Mouse (Mus musculus): ENCODE measurements around the gene Pi4k2a. TPM values are rescaled to one million over a fixed set of nuclear protein-coding genes. Genes with fewer than 3 reads are reported as not detected.
A peak's percentile ranks its signal among the peaks of the same experiment; 100 is the strongest.

The Pi4k2a gene
- total RNA-seq, 2 experiments from 2014 or later: 18.4 to 19.0 TPM

- no peak for DNase-seq (ENCODE audit: low spot score)
- intact Hi-C loops (cut with DNase I): loop anchor here (2.0 kb wide), 1 partner anchor 39 kb away; the partner anchor contains the start of gene Pi4k2a
These were observed 39.4 kb downstream of the Pi4k2a start for GRCm38 (mm10) chr19:42129509-42130293.

GRCm38 (mm10) chr19:42130294-42130606 is 40.0 kb downstream of the Pi4k2a start:
- intact Hi-C loops (cut with DNase I): no loop called here
- DNase-seq (ENCODE audit: low spot score): no peak

GRCm38 (mm10) chr19:42131101-42131500 is 40.8 kb downstream of the Pi4k2a start:
- intact Hi-C loops (cut with DNase I): no loop called here
- DNase-seq (ENCODE audit: low spot score): no peak

- intact Hi-C loops (cut with DNase I): no loop called here
- DNase-seq (ENCODE audit: low spot score): no peak
These were observed 44.8 kb downstream of the Pi4k2a start for GRCm38 (mm10) chr19:42135070-42135469.

GRCm38 (mm10) chr19:42136126-42136525 is 45.9 kb downstream of the Pi4k2a start:
- intact Hi-C loops (cut with DNase I): no loop called here
- no peak for DNase-seq (ENCODE audit: low spot score)

GRCm38 (mm10) chr19:42137167-42137672 is 47.0 kb downstream of the Pi4k2a start:
- no peak for DNase-seq (ENCODE audit: low spot score)
- intact Hi-C loops (cut with DNase I): no loop called here

- DNase-seq (ENCODE audit: low spot score): no peak
- intact Hi-C loops (cut with DNase I): no loop called here
These were observed 48.4 kb downstream of the Pi4k2a start for GRCm38 (mm10) chr19:42138517-42139285.

- DNase-seq (ENCODE audit: low spot score): no peak
- intact Hi-C loops (cut with DNase I): no loop called here
These were observed 49.7 kb downstream of the Pi4k2a start for GRCm38 (mm10) chr19:42139724-42140517.

GRCm38 (mm10) chr19:42141998-42142397 is 51.7 kb downstream of the Pi4k2a start:
- intact Hi-C loops (cut with DNase I): no loop called here
- DNase-seq (ENCODE audit: low spot score): no peak

- no peak for DNase-seq (ENCODE audit: low spot score)
- intact Hi-C loops (cut with DNase I): no loop called here
These were observed 52.5 kb downstream of the Pi4k2a start for GRCm38 (mm10) chr19:42142757-42143156.

- no peak for DNase-seq (ENCODE audit: low spot score)
These were observed 53.8 kb downstream of the Pi4k2a start for GRCm38 (mm10) chr19:42144067-42144466.

GRCm38 (mm10) chr19:42144541-42145167 is 54.4 kb downstream of the Pi4k2a start:
- peak; percentile 63 for DNase-seq (ENCODE audit: low spot score)
- intact Hi-C loops (cut with DNase I): loop anchor here (1.0 kb wide), 1 partner anchor 22 kb away; no protein-coding TSS in a partner anchor

More at GRCm38 (mm10) chr19:42144067-42144466, 53.8 kb downstream of the Pi4k2a start:
- intact Hi-C loops (cut with DNase I): loop anchor here (1.0 kb wide), 1 partner anchor 22 kb away; no protein-coding TSS in a partner anchor

GRCm38 (mm10) chr19:42145210-42145609 is 54.9 kb downstream of the Pi4k2a start:
- DNase-seq (ENCODE audit: low spot score): no peak
- intact Hi-C loops (cut with DNase I): no loop called here

- no peak for DNase-seq (ENCODE audit: low spot score)
- intact Hi-C loops (cut with DNase I): no loop called here
These were observed 55.5 kb downstream of the Pi4k2a start for GRCm38 (mm10) chr19:42145731-42146130.

- peak; percentile 29 for DNase-seq (ENCODE audit: low spot score)
- intact Hi-C loops (cut with DNase I): no loop called here
These were observed 56.2 kb downstream of the Pi4k2a start for GRCm38 (mm10) chr19:42146276-42147010.

- intact Hi-C loops (cut with DNase I): no loop called here
These were observed 57.0 kb downstream of the Pi4k2a start, which contains the start of gene Marveld1 for GRCm38 (mm10) chr19:42147170-42147768. TSS of gene Marveld1 (plus strand) at chr19:42147400.

GRCm38 (mm10) chr19:42147769-42148568 is 57.7 kb downstream of the Pi4k2a start:
- DNase-seq (ENCODE audit: low spot score): peak; percentile 70
- intact Hi-C loops (cut with DNase I): no loop called here

More at GRCm38 (mm10) chr19:42147170-42147768, 57.0 kb downstream of the Pi4k2a start, which contains the start of gene Marveld1:
- peak; percentile 84 for DNase-seq (ENCODE audit: low spot score)

- intact Hi-C loops (cut with DNase I): no loop called here
- DNase-seq (ENCODE audit: low spot score): no peak
These were observed 58.2 kb downstream of the Pi4k2a start for GRCm38 (mm10) chr19:42148569-42148860.
